Mouse (Mus musculus): ENCODE measurements around the gene A030014E15Rik.
"Not testable (repeated sequence)": the region's sequence is repeated elsewhere in the genome, so short reads cannot be mapped to it uniquely, and the experiment has no call there.

GRCm38 (mm10) chr1:82913434-82913833 lies 11.3 kb upstream of the A030014E15Rik start:
- not testable (repeated sequence) for TF ChIP-seq POLR2A (IDR thresholded peaks at IDR 0.05; ENCODE audit: borderline replicate concordance, low read depth, low read length); CTCF (IDR thresholded peaks at IDR 0.05; ENCODE audit: low read depth, low read length)
